Mouse (Mus musculus): ENCODE measurements around the gene Pelp1.

Gene Pelp1

GRCm38 (mm10) chr11:70409594-70410296, at the start of gene Pelp1:
TSS of gene Pelp1 (minus strand) at chr11:70410031.
- peak; percentile 89 for DNase-seq (ENCODE audit: low read depth)

GRCm38 (mm10) chr11:70458688-70459600, 49.1 kb upstream of the Pelp1 start, which contains the start of gene Zmynd15:
TSS of gene Zmynd15 (plus strand) at chr11:70459433.
- DNase-seq (ENCODE audit: low read depth), result no peak

GRCm38 (mm10) chr11:70453261-70454044, 43.6 kb upstream of the Pelp1 start:
- DNase-seq (ENCODE audit: low read depth), result peak; percentile 60

- peak; percentile 98 for DNase-seq (ENCODE audit: low read depth)
Observed at GRCm38 (mm10) chr11:70451797-70452498, 42.1 kb upstream of the Pelp1 start, which contains the start of gene Med11. TSS of gene Med11 (plus strand) at chr11:70451919.

- no peak for DNase-seq (ENCODE audit: low read depth)
Observed at GRCm38 (mm10) chr11:70450926-70451325, 41.1 kb upstream of the Pelp1 start.

GRCm38 (mm10) chr11:70447373-70447772, 37.5 kb upstream of the Pelp1 start:
- peak; percentile 47 for DNase-seq (ENCODE audit: low read depth)

- no peak for DNase-seq (ENCODE audit: low read depth)
Observed at GRCm38 (mm10) chr11:70446756-70447155, 36.9 kb upstream of the Pelp1 start.

- no peak for DNase-seq (ENCODE audit: low read depth)
Observed at GRCm38 (mm10) chr11:70444667-70445066, 34.8 kb upstream of the Pelp1 start.

- no peak for DNase-seq (ENCODE audit: low read depth)
Observed at GRCm38 (mm10) chr11:70443964-70444363, 34.1 kb upstream of the Pelp1 start.

- DNase-seq (ENCODE audit: low read depth), result no peak
Observed at GRCm38 (mm10) chr11:70441882-70442281, 32.1 kb upstream of the Pelp1 start.

GRCm38 (mm10) chr11:70440637-70441036, 30.8 kb upstream of the Pelp1 start:
- DNase-seq (ENCODE audit: low read depth), result no peak

- DNase-seq (ENCODE audit: low read depth), result no peak
Observed at GRCm38 (mm10) chr11:70438728-70439374, 29.0 kb upstream of the Pelp1 start.

- DNase-seq (ENCODE audit: low read depth), result peak; percentile 47
Observed at GRCm38 (mm10) chr11:70437426-70437825, 27.6 kb upstream of the Pelp1 start.

GRCm38 (mm10) chr11:70435476-70435875, 25.6 kb upstream of the Pelp1 start:
- peak; percentile 71 for DNase-seq (ENCODE audit: low read depth)

GRCm38 (mm10) chr11:70433951-70434350, 24.1 kb upstream of the Pelp1 start:
- peak; percentile 68 for DNase-seq (ENCODE audit: low read depth)

GRCm38 (mm10) chr11:70433569-70433943, 23.7 kb upstream of the Pelp1 start:
- DNase-seq (ENCODE audit: low read depth), result peak; percentile 65

- peak; percentile 73 for DNase-seq (ENCODE audit: low read depth)
Observed at GRCm38 (mm10) chr11:70432895-70433568, 23.2 kb upstream of the Pelp1 start.

GRCm38 (mm10) chr11:70432048-70432894, 22.4 kb upstream of the Pelp1 start, which contains the start of gene Arrb2:
TSS of gene Arrb2 (plus strand) at chr11:70432635.
- DNase-seq (ENCODE audit: low read depth), result peak; percentile 99

GRCm38 (mm10) chr11:70431574-70431973, 21.7 kb upstream of the Pelp1 start:
- no peak for DNase-seq (ENCODE audit: low read depth)
